Mouse (Mus musculus) Patski (cell line): ENCODE measurements at regions not wholly inside any gene's neighbourhood (a gene's known extent, or its start where the extent isn't known, plus 50 kb on each side); places are given as distances from the start of the nearest gene placed in this dataset.

ENCODE experiments used
- ATAC-seq: fragments of 100-300 bp; one replicate; pipeline ENCODE4 v1.8.0; 2021
- CTCF ChIA-PET: fragments of 350-600 bp; sonication (Branson Sonifier 250); formaldehyde crosslinking; loops from one replicate; lab custom pipeline; 2022; ENCODE audit warnings: inconsistent platforms; lab: Charles Lee
- POLR2A ChIA-PET: fragments of 350-600 bp; sonication (Branson Sonifier 250); formaldehyde crosslinking; loops from one replicate; lab custom pipeline; 2022; ENCODE audit warnings: antibody characterized with exemption, inconsistent platforms; lab: Charles Lee
- DNase-seq: peaks from one replicate; pipeline ENCODE4 v3.0.0-alpha.2; 2011; ENCODE audit warnings: low read depth, low spot score
- H3K27me3 ChIP-seq: fragments of 371-371 bp; one replicate; pipeline ENCODE4 v1.5.1; 2021
- CTCF ChIP-seq: fragments of 100-300 bp; IDR thresholded peaks from one replicate; pipeline ENCODE4 v1.5.1; 2021
- in situ Hi-C: fragments of 300-500 bp; cut with MboI; formaldehyde crosslinking; loops from 3 replicates; pipeline ENCODE4 v1.11.1; 2018; ENCODE audit warnings: low pct_unique_long_range_greater_than_20kb, mixed read lengths

DNA sequence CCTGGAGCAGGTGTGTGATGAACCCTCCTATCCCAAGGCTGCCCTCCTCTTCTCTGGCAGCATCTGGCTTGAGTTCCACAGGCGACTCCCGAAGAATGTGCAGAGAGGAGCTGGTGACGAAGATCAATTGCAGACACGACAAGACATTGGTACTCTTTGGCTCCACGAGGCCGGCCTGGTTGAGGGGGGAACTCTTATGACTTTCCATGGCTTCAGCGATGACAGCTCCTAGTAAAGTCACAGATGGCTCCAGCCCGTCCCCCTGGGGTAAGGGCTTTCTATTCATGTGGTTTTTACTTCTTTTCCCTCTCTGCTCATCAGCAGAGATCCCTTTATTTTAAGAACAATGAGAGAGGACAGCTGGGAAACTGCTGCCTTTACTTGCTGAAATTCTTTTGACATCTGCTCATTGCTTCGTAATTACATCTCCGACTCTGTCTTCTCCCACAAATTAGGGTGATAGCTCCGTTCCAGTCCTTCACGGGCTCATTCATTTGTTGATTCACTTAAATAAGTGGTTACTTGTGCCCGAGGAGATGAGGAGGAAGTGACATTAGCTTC lies 284.2 kb upstream of the Msx2 start:
- ChIA-PET CTCF (no interaction called here), POLR2A (no interaction called here)
- ATAC-seq, result no peak
- TF ChIP-seq CTCF, result no peak
- DNase-seq, result no peak
- in situ Hi-C loops, result no loop called here
- peaks cover 6% of the 10 kb centered on the region for H3K27me3 ChIP-seq

DNA sequence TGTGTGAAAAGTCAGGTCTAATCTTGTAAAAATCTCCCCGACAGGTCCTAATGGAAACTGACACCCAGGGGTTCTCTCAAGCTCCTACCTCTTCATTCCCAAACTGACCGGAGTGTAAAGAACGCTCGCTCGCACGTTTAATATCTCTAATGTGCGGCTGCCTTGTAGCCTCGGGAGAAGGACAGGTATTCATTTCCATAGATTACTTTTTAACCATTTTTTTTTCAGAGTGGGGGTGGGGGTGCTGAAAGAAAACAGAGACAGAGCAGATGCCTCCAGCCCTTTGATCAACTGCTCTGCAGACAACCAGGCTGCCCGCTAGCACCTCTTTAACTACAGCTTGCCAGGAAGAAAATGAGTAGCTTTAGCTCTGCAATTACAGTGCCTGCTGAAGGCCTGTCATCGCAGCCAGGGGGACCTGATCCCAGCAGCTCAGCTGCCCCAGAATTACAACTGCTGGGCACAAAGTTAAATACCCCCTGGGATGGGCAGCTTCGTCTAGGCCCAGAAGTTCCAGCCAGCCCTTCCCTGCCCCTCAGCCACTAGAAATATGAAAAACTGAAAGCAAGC lies 282.3 kb upstream of the Msx2 start:
- ChIA-PET CTCF (no interaction called here), POLR2A (interaction anchor here (0.6 kb wide), 1 partner anchor 392 kb away, joined by 3 read pairs; no protein-coding TSS in a partner anchor)
- DNase-seq, result no peak
- TF ChIP-seq CTCF, result no peak
- in situ Hi-C loops, result no loop called here
- H3K27me3 ChIP-seq, result peaks cover 6% of the 10 kb centered on the region
- no peak for ATAC-seq

DNA sequence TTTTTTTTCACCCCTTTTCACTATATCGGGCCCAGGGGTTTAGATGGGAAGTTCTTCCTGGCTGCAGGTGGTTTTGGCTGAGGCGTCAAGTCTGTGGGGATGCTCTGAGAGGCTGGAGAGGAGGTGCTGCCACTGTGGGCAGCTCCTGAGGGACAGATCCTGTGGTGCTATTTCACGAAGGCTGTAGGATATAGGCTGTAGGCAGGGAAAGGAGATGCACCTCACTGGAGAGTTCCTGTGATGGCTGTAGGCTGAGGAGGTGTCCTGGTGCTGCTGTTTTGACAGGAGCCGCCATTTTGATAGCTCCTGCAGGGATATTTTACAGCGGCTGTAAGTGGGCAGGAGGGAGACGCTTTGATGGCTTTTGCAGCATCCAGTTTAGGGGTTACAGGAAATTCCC lies 280.2 kb upstream of the Msx2 start:
- no peak for ATAC-seq
- no peak for TF ChIP-seq CTCF
- in situ Hi-C loops, result no loop called here
- CTCF ChIA-PET, result interaction anchor here (1.7 kb wide), 1 partner anchor 10 kb away, joined by 4 read pairs; no protein-coding TSS in a partner anchor
- peaks cover 9% of the 10 kb centered on the region for H3K27me3 ChIP-seq
- POLR2A ChIA-PET, result no interaction called here
- DNase-seq, result no peak

DNA sequence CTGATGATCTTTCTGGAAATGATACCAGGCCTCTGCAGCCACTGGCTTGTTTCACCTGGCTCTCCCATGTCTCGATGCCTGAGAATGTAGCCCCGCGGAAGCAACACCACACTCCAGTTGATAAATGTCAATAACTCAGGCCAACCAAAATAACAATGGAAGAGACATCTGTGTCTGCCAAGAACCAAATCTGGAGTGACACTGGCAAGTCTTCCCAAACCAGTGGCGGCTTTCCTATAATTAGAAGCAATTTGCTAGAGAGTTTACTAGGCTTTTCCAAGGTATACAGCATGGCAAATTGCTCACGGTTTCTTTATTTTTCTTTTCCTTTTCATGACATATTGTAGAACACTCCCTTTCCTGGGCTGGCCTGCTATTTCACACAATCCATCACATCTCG lies 268.1 kb upstream of the Msx2 start:
- DNase-seq (no peak), ATAC-seq (no peak)
- TF ChIP-seq CTCF, result no peak
- CTCF ChIA-PET, result no interaction called here
- in situ Hi-C loops, result no loop called here
- POLR2A ChIA-PET, result no interaction called here
- H3K27me3 ChIP-seq, result peaks cover 6% of the 10 kb centered on the region

DNA sequence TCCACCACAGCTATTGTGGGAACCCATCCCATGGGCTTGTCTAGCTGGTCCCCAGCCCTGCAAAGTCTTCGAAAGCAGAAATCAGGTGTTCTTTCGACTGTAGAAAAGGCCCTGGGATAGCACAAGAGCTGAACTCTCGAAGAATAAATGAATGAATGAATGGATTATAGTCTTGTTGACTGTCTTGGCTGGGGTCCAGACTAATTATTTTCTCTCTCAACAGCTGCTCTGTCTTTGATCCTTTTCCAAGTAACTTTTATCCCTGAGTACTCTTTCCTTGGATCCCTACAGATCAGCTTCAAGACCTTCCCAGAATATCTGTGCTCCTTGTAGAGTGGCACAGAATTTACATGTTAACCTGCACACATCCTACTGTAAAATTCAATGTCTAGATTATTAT lies 266.3 kb upstream of the Msx2 start:
- no peak for DNase-seq
- TF ChIP-seq CTCF, result no peak
- in situ Hi-C loops, result no loop called here
- ATAC-seq, result no peak
- no peaks in the 10 kb centered on the region for H3K27me3 ChIP-seq
- CTCF ChIA-PET, result no interaction called here
- POLR2A ChIA-PET, result no interaction called here

DNA sequence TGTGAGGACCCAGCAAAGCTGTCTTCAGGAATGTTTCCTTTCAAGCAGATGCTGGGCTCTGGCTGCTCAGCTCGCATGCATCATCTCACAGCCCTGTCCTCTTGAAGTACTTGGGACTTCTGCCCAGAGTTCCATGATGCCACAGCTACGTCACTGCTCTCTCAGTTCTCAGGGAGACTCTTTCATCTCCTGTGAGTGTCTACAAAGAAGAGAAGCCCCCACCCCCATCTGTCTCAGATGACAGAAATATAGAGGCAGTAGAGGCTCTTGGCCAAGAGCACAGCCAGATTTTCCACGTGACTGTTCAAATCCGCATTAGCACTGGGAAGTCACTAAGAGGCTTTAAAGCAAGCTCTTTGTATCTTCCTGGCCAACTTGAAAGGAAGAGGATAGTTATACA lies 262.1 kb upstream of the Msx2 start:
- H3K27me3 ChIP-seq, result no peaks in the 10 kb centered on the region
- POLR2A ChIA-PET, result interaction anchor here (0.6 kb wide), 1 partner anchor 76 kb away, joined by 3 read pairs; no protein-coding TSS in a partner anchor
- DNase-seq (no peak), ATAC-seq (no peak)
- CTCF ChIA-PET, result no interaction called here
- in situ Hi-C loops, result no loop called here
- TF ChIP-seq CTCF, result no peak

DNA sequence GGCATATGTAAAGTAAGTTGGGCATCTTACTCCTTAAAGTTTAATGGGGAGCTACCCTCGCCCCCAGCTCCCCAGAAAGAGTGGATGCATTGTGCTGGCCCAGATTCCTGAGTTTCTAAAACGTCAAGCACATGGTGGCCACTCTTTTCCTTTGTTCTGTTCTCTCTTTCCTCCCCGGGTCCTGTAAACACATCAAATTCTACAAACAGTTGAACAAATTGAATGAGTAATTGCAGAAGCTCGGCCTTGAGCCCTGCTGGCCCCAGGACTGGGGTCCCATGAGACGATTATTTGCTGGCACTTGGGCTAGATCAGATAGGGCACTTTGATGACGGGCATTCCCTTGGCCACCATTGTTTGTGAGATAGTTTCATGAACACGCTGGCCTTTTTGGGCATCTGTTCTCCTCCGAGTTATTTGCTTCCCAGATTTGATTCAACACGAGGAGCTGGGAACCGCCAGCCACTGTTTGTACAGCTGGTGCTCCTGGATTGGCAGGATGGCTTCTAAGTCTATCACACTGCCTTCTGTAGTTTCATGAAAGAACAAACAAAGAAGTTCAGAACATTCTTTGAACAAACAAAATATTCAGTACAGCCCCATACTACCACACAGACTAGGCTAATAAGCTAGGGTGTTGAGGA lies 257.5 kb upstream of the Msx2 start:
- in situ Hi-C loops, result no loop called here
- DNase-seq, result no peak

DNA sequence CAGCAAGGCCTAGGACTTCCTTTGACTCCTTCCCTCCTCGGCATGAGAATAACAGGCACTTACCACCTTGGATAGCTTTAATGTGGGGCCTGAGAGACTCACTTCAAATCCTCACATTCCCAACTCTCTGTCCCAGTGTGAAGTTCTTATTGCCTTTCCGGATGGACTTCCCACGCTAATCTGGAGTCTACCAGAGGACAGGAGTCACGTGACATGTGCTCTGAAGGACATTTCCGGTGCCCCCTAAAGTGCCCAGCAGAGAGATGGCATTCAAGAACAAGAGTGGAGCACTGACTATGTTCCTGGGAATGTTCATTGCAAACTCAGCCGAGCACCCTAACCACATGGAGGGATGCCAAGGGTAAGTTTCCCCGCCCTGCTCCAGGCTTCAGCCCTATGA lies 257.0 kb upstream of the Msx2 start:
- ChIA-PET POLR2A (no interaction called here), CTCF (interaction anchor here (0.7 to 1.1 kb wide), 2 partner anchors 9 to 21 kb away, joined by 3 read pairs; no protein-coding TSS in a partner anchor)
- no peaks in the 10 kb centered on the region for H3K27me3 ChIP-seq
- DNase-seq (no peak), ATAC-seq (no peak)
- no peak for TF ChIP-seq CTCF
- in situ Hi-C loops, result no loop called here

More for the DNA sequence above, 257.5 kb upstream of the Msx2 start:
- ChIA-PET POLR2A (no interaction called here), CTCF (no interaction called here)
- no peak for ATAC-seq
- H3K27me3 ChIP-seq, result no peaks in the 10 kb centered on the region
- TF ChIP-seq CTCF, result no peak

DNA sequence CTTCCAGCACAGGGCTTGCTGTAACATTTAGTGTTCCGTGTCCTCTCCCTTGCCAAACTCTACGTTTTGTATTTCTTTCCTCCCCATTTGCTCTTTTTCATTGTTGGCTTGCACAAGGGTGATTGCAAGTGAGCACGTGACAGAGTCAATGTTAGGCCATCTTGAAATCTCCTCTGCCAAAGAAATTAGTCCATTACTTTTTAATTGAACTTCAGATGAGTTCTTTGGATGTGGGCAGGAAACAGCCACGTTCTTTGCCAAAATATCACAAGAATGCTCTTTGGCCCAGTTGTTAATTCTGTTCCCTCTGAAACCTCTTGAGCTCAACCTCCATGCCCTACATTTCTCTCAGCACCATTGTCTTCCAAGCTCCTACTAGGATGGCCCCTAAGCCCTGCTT lies 253.2 kb upstream of the Msx2 start:
- DNase-seq, result no peak
- TF ChIP-seq CTCF, result no peak
- POLR2A ChIA-PET, result no interaction called here
- in situ Hi-C loops, result no loop called here
- H3K27me3 ChIP-seq, result no peaks in the 10 kb centered on the region
- ATAC-seq, result no peak
- CTCF ChIA-PET, result no interaction called here

DNA sequence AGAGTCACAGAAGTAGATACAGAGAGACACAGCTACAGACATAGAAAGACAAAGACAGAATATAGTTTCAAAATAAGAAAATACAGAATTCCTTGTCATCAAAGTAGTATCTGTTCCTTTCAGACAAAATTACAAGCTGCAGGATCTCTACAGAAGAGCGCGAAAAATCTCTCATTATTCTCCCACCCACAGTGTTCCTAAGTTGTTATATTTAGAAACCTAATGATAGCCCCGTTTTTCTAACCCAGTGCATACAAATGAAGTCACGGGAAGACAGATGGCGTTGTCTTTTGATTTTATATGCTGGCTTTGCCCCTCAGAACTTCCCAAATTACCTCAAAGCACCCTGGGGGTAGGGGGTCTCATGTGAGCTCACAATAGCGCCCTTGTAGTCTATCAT lies 250.0 kb upstream of the Msx2 start:
- H3K27me3 ChIP-seq, result no peaks in the 10 kb centered on the region
- DNase-seq (no peak), ATAC-seq (no peak)
- POLR2A ChIA-PET, result no interaction called here
- TF ChIP-seq CTCF, result no peak
- CTCF ChIA-PET, result no interaction called here
- in situ Hi-C loops, result no loop called here

DNA sequence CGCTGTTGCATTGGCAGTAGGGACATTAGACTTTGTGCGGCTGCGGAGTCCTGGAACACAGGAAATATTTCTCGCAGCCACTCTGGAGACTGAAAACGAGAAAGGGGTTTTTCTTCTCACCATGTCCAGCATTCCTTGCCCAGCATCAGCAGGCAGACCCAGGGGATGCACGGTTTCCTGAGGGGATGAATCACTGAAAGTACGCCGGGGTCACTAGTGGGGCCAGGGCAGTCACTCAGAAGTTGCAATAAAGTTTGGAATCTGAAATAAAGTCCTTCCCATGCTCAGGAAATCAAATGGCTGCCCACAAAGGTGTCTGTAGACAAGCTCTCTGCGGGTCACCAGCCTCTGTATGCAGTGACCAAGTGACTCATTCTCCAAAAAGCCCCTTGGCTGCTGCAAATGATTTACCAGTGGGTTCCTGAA lies 248.2 kb upstream of the Msx2 start:
- no peak for TF ChIP-seq CTCF
- H3K27me3 ChIP-seq, result no peaks in the 10 kb centered on the region
- ChIA-PET POLR2A (no interaction called here), CTCF (interaction anchor here (1.0 kb wide), 1 partner anchor 8 kb away, joined by 3 read pairs; no protein-coding TSS in a partner anchor)
- ATAC-seq (peak; percentile 73), DNase-seq (peak; percentile 68)
- in situ Hi-C loops, result no loop called here
